Comparison of ENCODE assay signal across 9 mouse cellular contexts in genomic region chr10:77815514-77815913, GRCm38 (mm10). TPM values are rescaled to one million over a fixed set of nuclear protein-coding genes. Genes with fewer than 3 reads are reported as not detected.
DNase-seq lines count a peak whose midpoint lies in the region; TF ChIP-seq lines count a peak whose summit lies in the region.
"Had no signal": no experiment of that assay in that cellular context is flagged by ENCODE, and none has a peak within 500 bp of the region (broad histone marks: within the 10 kb centered on the region; RNA-seq: fewer than 3 reads in every experiment).

No protein-coding gene starts in this region.

- H3K4me1 ChIP-seq in heart, embryonic 10.5 days: no peaks in the 10 kb centered on the region
- no peaks in the 10 kb centered on the region for H3K4me1 ChIP-seq in thymus, adult 2 months (replicated peaks; ENCODE audit: control insufficient read depth, insufficient read depth, low read length)
- no peaks in the 10 kb centered on the region for H3K4me1 ChIP-seq in embryonic facial prominence, embryonic 10.5 days

- 18% methylated on average over 5 of the region's 5 CpGs for WGBS in heart, embryonic 10.5 days
- 32% methylated on average over 5 of the region's 5 CpGs for WGBS in thymus, adult 2 months
- 34% methylated on average over 5 of the region's 5 CpGs for WGBS in embryonic facial prominence, embryonic 10.5 days

- H3K9me3 ChIP-seq in heart, embryonic 10.5 days: no peaks in the 10 kb centered on the region
- H3K9me3 ChIP-seq in embryonic facial prominence, embryonic 10.5 days: no peaks in the 10 kb centered on the region

- no peak overlapping the region for H3K4me3 ChIP-seq in heart, embryonic 10.5 days
- H3K4me3 ChIP-seq in thymus, adult 2 months (ENCODE audit: control insufficient read depth, insufficient read depth, low read length): no peak overlapping the region
- H3K4me3 ChIP-seq in embryonic facial prominence, embryonic 10.5 days: no peak overlapping the region

- no peak for TF ChIP-seq CTCF in thymus, adult 2 months (IDR thresholded peaks at IDR 0.05; ENCODE audit: borderline replicate concordance, control insufficient read depth, extremely low read depth, insufficient read depth, low read length, poor library complexity)

- DNase-seq in heart, postnatal 4 days: peak; percentile 32
- DNase-seq in heart, embryonic 10.5 days (ENCODE audit: low spot score): no peak
- peak; percentile 43 for DNase-seq in thymus, adult 2 months
- DNase-seq in thymus, adult 18-20 months: no peak
- peak; percentile 43 for DNase-seq in embryonic facial prominence, embryonic 10.5 days (ENCODE audit: low spot score)
- peak; percentile 42 for DNase-seq in naive thymus-derived CD4-positive, alpha-beta T cell, adult 2 months (ENCODE audit: low read depth)
- DNase-seq in frontal cortex, postnatal 25 days (ENCODE audit: low spot score in 2 of 2): no peak
- DNase-seq in frontal cortex, postnatal 10 days (ENCODE audit: low spot score in 2 of 2): no peak

- H3K27me3 ChIP-seq in heart, embryonic 10.5 days (ENCODE audit: insufficient read depth, poor library complexity, severe bottlenecking): no peaks in the 10 kb centered on the region
- H3K27me3 ChIP-seq in thymus, adult 2 months (ENCODE audit: control insufficient read depth, insufficient read depth, low read length): no peaks in the 10 kb centered on the region
- H3K27me3 ChIP-seq in embryonic facial prominence, embryonic 10.5 days (replicated peaks; ENCODE audit: low read depth, poor library complexity, severe bottlenecking): no peaks in the 10 kb centered on the region

- TF ChIP-seq POLR2A in thymus, adult 2 months (IDR thresholded peaks at IDR 0.05; ENCODE audit: control insufficient read depth, extremely low read depth, insufficient read depth, low read length, poor library complexity): no peak

- H3K36me3 ChIP-seq in heart, embryonic 10.5 days: no peaks in the 10 kb centered on the region
- no peaks in the 10 kb centered on the region for H3K36me3 ChIP-seq in thymus, adult 2 months (ENCODE audit: control insufficient read depth, insufficient read depth, low read length)
- no peaks in the 10 kb centered on the region for H3K36me3 ChIP-seq in embryonic facial prominence, embryonic 10.5 days (replicated peaks)

- H3K27ac ChIP-seq in heart, embryonic 10.5 days: no peak overlapping the region
- no peak overlapping the region for H3K27ac ChIP-seq in thymus, adult 2 months (ENCODE audit: control insufficient read depth, insufficient read depth, low read length)
- H3K27ac ChIP-seq in embryonic facial prominence, embryonic 10.5 days (replicated peaks): no peak overlapping the region

RNA-seq across cellular contexts. Expression of gene Gm2696, which starts 1.0 kb away (rescaled TPM):
- total RNA-seq in heart, postnatal 4 days (2021): not detected
- not detected in 2 replicates for polyA plus RNA-seq in heart, embryonic 10.5 days (2016; fragmentation: Nextera tagmentation; extraction: Ambion mirVana)
- polyA plus RNA-seq in thymus, adult 2 months (2012; rRNA removed): not detected in 2 replicates
- not detected in 2 replicates for polyA plus RNA-seq in embryonic facial prominence, embryonic 10.5 days (2016; fragmentation: Nextera tagmentation; extraction: Ambion mirVana)
- total RNA-seq: left cerebral cortex, postnatal 14 days had no signal

RNA-seq across cellular contexts. Expression of gene Gm9507, which starts 3.9 kb away (rescaled TPM):
- not detected for total RNA-seq in heart, postnatal 4 days (2021)
- not detected in 2 replicates for polyA plus RNA-seq in heart, embryonic 10.5 days (2016; fragmentation: Nextera tagmentation; extraction: Ambion mirVana)
- polyA plus RNA-seq in thymus, adult 2 months (2012; rRNA removed): not detected in 2 replicates
- not detected in 2 replicates for polyA plus RNA-seq in embryonic facial prominence, embryonic 10.5 days (2016; fragmentation: Nextera tagmentation; extraction: Ambion mirVana)
- total RNA-seq: left cerebral cortex, postnatal 14 days had no signal

RNA-seq across cellular contexts. Expression of gene Krtap10-4, which starts 11.4 kb away (rescaled TPM):
- total RNA-seq in heart, postnatal 4 days (2021): not detected
- polyA plus RNA-seq in heart, embryonic 10.5 days (2016; fragmentation: Nextera tagmentation; extraction: Ambion mirVana): not detected in 2 replicates
- polyA plus RNA-seq in thymus, adult 2 months (2012; rRNA removed): not detected in 2 replicates
- not detected in 2 replicates for polyA plus RNA-seq in embryonic facial prominence, embryonic 10.5 days (2016; fragmentation: Nextera tagmentation; extraction: Ambion mirVana)
- total RNA-seq: left cerebral cortex, postnatal 14 days had no signal

RNA-seq across cellular contexts. Expression of gene Gm19668, which starts 16.6 kb away (rescaled TPM):
- not detected for total RNA-seq in heart, postnatal 4 days (2021)
- polyA plus RNA-seq in heart, embryonic 10.5 days (2016; fragmentation: Nextera tagmentation; extraction: Ambion mirVana): not detected in 2 replicates
- not detected in 2 replicates for polyA plus RNA-seq in thymus, adult 2 months (2012; rRNA removed)
- polyA plus RNA-seq in embryonic facial prominence, embryonic 10.5 days (2016; fragmentation: Nextera tagmentation; extraction: Ambion mirVana): not detected in 2 replicates
- total RNA-seq: left cerebral cortex, postnatal 14 days had no signal

RNA-seq across cellular contexts. Expression of gene Krtap10-10, which starts 20.2 kb away (rescaled TPM):
- not detected for total RNA-seq in heart, postnatal 4 days (2021)
- polyA plus RNA-seq in heart, embryonic 10.5 days (2016; fragmentation: Nextera tagmentation; extraction: Ambion mirVana): not detected in 2 replicates
- polyA plus RNA-seq in thymus, adult 2 months (2012; rRNA removed): 0.12 TPM in 1 of 2 replicates, not detected in the other
- not detected in 2 replicates for polyA plus RNA-seq in embryonic facial prominence, embryonic 10.5 days (2016; fragmentation: Nextera tagmentation; extraction: Ambion mirVana)
- total RNA-seq: left cerebral cortex, postnatal 14 days had no signal

Comparison
In these comparisons a context has a peak if more than half of its experiments do, and no peak if none do; other contexts are left out.
1. DNase-seq: peak in heart, postnatal 4 days (single experiment), thymus, adult 2 months (single experiment), embryonic facial prominence, embryonic 10.5 days (single experiment) and naive thymus-derived CD4-positive, alpha-beta T cell, adult 2 months (single experiment); none in heart, embryonic 10.5 days (single experiment), thymus, adult 18-20 months (0 of 2), frontal cortex, postnatal 25 days (0 of 2) and frontal cortex, postnatal 10 days (0 of 2).